ENCODE assay signal across 19 mouse cellular contexts in genomic region chr2:115610092-115610491, GRCm38 (mm10).
"Had no signal": no experiment of that assay in that cellular context is flagged by ENCODE, and none has a peak within 500 bp of the region (broad histone marks: within the 10 kb centered on the region; RNA-seq: fewer than 3 reads in every experiment).

No protein-coding gene starts in this region.

- ATAC-seq: lung, postnatal 0 days had no signal

- H3K9ac ChIP-seq: lung, embryonic 15.5 days; midbrain, embryonic 12.5 days; neural tube, embryonic 13.5 days; neural tube, embryonic 15.5 days had no signal

- H3K27ac ChIP-seq: lung, embryonic 15.5 days; macrophage; midbrain, embryonic 12.5 days; neural tube, embryonic 13.5 days; neural tube, embryonic 15.5 days had no signal

- H3K4me3 ChIP-seq: lung, embryonic 15.5 days; megakaryocyte, embryonic 14.5 days; midbrain, embryonic 12.5 days; neural tube, embryonic 13.5 days; neural tube, embryonic 15.5 days had no signal

- H3K36me3 ChIP-seq: lung, embryonic 15.5 days; midbrain, embryonic 12.5 days; neural tube, embryonic 13.5 days; neural tube, embryonic 15.5 days had no signal

- H3K9me3 ChIP-seq: lung, embryonic 15.5 days; midbrain, embryonic 12.5 days; neural tube, embryonic 13.5 days; neural tube, embryonic 15.5 days had no signal

- H3K27me3 ChIP-seq: lung, embryonic 15.5 days; megakaryocyte, embryonic 14.5 days; midbrain, embryonic 12.5 days; neural tube, embryonic 13.5 days; neural tube, embryonic 15.5 days had no signal

- DNase-seq: lung, adult 2 months; lung, postnatal 14 days; lung, postnatal 36 days; midbrain, embryonic 14.5 days; retina, postnatal 1 day; right cerebral cortex, adult 18-20 months; right cerebral cortex, postnatal 25 days; right cerebral cortex, postnatal 4 days; spleen, adult 18-20 months; thymus, adult 18-20 months; thymus, postnatal 14 days; thymus, postnatal 36 days had no signal

- H3K4me1 ChIP-seq: lung, embryonic 15.5 days; neural tube, embryonic 13.5 days; neural tube, embryonic 15.5 days had no signal

- H3K4me2 ChIP-seq: lung, embryonic 15.5 days; midbrain, embryonic 12.5 days; neural tube, embryonic 13.5 days; neural tube, embryonic 15.5 days had no signal
